Mouse (Mus musculus) right cerebral cortex, postnatal 4 days (tissue): ENCODE data around the gene Stard3.

Experiments used
- DNase-seq: peaks from one replicate; pipeline ENCODE4 v3.0.0-alpha.2; 2022

The Stard3 gene

GRCm38 (mm10) chr11:98358161-98359083 is at the start of gene Stard3:
Gene Stard3, plus strand, starts transcription at chr11:98358368.
- peak; percentile 87 for DNase-seq

GRCm38 (mm10) chr11:98313790-98314323 is 44.3 kb upstream of the Stard3 start:
- DNase-seq, result peak; percentile 37

DNA sequence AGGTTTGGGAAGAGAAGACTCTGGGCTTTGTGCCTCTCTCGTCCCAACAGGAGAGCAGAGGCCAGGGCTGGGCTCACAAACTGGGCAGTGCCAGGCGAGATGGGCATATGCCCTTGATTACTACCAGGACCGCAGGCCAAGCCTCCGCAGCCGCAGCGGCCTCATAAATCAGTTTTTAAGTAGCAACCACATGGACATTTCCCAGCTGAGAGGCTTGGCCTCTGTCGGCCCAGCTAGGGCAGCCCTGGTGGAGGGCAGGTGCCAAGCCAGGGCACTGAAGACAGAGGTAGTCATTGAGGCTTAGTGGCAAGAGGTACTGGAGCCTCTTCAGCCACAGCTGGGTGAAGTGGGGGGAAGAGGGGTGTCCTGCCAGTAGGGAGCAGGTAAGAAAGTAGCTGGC is 40.7 kb upstream of the Stard3 start:
- no peak for DNase-seq

GRCm38 (mm10) chr11:98318421-98319116 is 39.6 kb upstream of the Stard3 start:
- peak; percentile 14 for DNase-seq

- DNase-seq, result peak; percentile 47
Measured at GRCm38 (mm10) chr11:98319120-98319519, 39.0 kb upstream of the Stard3 start.

GRCm38 (mm10) chr11:98319544-98319943 is 38.6 kb upstream of the Stard3 start:
- no peak for DNase-seq

- no peak for DNase-seq
Measured at GRCm38 (mm10) chr11:98319944-98320343, 38.2 kb upstream of the Stard3 start.

GRCm38 (mm10) chr11:98320381-98320780 is 37.8 kb upstream of the Stard3 start:
- DNase-seq, result peak; percentile 66

DNA sequence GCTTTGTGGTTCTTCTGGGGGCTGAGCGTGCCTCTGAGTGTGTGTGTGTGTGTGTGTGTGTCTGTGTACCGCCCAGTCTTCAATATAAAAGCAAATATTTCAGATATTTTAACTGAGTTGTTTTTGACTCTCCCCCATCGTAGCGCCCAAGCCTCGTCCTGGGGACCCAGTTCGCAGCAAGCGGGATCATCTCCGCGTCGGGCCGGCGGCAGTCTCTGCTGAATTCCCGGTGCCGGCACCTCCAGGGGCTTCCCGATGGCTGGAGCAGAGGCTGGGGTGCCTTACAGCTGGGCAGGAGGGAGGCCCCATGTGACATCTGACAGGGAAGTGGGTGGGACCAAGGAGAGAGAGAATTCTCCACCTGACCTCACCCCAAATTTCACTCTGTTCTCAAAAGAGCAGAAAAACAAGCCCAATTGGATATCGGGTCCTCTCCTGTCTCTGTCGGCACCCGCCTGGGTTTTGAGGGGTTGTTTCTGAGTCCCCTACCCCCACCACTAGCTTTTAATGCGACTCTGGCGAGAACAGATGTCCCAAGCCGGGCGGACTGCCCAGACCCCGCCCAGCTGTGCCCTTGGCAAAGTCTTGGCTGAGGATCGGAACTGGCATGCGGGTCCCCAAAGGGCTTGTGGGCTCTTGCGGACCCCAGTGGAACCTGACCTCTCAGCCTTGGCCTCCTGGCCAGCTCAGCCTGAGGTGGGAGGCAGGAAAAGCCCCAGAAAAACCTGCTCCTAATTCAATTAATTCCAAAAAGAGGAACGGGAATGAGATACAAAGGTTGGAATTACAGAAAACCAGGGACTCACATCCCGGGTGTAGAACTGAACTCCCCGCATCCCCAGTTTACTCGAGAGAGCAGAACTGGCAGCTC is 37.1 kb upstream of the Stard3 start:
- DNase-seq, result peak; percentile 56

- no peak for DNase-seq
Measured at GRCm38 (mm10) chr11:98321677-98322003, 36.5 kb upstream of the Stard3 start.

- no peak for DNase-seq
Measured at GRCm38 (mm10) chr11:98322159-98322558, 36.0 kb upstream of the Stard3 start.

- DNase-seq, result no peak
Measured at GRCm38 (mm10) chr11:98323136-98323866, 34.9 kb upstream of the Stard3 start.

GRCm38 (mm10) chr11:98323933-98324332 is 34.2 kb upstream of the Stard3 start:
- DNase-seq, result no peak

DNA sequence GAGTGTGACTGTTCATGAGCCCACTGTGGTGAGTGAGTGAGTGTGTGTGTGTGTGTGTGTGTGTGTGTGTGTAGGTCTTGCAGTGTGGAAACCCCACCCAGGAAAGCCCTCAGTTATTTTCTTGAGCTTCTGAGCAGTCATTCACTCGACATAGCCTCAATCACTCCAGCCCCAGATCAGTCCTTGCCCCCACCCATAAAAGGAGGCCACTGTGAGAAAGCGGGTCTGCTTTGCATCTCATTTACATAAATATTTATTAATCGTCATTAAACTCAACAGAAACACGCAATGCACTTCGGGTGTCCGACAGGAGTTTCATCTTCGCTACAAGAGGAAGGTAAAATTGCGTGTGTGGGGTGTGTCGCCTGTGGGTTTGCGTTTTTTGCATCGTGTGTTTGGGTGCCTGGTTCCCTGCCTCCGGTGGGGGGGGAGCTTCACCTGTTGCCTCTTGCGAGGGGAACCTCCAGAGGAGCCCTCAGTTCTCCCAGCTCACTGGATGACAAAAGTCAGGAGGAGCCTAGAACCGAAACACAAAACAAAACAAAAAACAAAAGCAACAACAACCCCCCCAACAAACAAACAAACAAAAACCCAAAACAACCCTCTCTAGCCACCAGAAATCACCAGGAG is 32.9 kb upstream of the Stard3 start:
- no peak for DNase-seq

- DNase-seq, result no peak
Measured at GRCm38 (mm10) chr11:98325821-98326218, 32.3 kb upstream of the Stard3 start.

DNA sequence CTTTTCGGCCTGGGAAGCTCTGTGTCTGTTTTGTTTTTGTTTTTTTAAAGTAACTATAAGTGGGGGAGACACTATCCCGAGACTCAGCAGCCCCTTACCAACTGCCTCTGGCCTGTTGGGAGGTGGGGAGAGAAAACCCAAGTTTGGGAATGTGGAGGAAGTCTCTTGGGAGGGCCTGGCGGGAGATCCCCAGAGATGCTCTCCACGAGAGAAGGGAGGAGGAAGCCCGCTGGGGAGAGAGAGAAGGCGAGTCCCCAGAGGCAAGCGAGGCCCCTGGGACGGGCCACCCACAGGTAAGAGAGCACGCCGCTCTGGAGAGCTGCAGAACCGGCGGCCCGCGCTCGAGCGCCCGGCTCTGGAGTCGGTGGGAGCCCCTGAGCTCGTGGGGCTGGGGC is 31.4 kb upstream of the Stard3 start:
- DNase-seq, result no peak

- DNase-seq, result no peak
Measured at GRCm38 (mm10) chr11:98327136-98328030, 30.8 kb upstream of the Stard3 start.

DNA sequence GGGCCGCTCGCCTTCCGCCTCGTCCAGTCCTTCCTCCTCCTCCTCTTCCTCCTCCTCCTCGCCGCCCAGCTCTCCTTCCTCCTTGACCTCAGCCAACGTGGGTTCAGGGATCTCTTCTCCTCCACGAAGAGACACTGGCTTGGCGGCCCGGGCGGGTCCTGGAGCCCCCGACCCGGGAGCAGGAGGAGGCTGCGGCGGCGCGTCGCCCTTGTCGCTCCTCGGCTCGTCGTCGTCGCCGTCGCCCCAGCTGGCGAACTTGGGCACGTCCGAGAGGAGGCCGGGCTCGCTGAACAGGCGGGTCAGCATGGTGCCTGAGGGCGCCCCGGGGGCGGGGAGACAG is 30.2 kb upstream of the Stard3 start:
- no peak for DNase-seq

DNA sequence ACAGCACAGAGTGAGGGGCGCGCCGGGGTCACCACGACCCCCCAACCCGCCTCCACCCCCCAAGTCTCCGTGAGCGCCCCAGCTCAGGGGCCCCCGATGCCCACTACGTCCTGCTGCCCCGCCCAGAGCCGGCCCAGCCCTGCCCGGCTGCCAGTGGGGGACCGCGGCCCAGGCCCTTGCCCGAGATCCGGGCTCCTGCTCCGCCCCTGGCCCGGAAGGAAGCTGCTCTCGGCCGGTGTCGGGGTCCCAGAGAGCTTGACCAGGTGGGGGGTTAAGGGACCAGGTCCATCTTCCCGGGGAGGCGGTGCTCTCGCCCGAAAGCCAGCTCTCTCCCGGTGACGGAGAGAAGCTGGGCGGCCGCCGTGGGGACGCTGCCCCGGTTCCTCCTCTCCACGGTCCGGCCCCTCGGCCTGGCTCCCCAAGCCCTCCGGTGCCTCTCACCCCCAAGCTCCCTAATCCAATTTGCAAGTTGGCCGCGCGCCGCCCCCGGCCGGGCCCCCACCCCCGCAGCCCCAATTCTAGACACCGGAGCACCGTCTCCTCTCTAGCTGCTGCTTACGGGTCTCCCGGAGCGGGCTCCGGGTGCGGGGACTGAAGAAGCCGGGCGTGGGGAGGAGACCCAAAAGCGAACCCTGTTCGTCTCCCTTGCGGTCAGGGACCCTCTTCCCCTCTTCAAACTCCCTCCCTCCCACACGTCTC is 29.6 kb upstream of the Stard3 start:
- DNase-seq, result no peak
